Mouse (Mus musculus) liver, embryonic 14.5 days (tissue): ENCODE results near the gene Ahrr.

Experiments used
- CTCF ChIP-seq: IDR thresholded peaks from 2 replicates; pipeline ENCODE4 v1.5.1; 2016; ENCODE audit warnings: antibody characterized with exemption, low read depth, control low read depth
- EP300 ChIP-seq: IDR thresholded peaks from 2 replicates; pipeline ENCODE4 v1.6.1; 2016; ENCODE audit warnings: antibody characterized with exemption, low read depth

DNA sequence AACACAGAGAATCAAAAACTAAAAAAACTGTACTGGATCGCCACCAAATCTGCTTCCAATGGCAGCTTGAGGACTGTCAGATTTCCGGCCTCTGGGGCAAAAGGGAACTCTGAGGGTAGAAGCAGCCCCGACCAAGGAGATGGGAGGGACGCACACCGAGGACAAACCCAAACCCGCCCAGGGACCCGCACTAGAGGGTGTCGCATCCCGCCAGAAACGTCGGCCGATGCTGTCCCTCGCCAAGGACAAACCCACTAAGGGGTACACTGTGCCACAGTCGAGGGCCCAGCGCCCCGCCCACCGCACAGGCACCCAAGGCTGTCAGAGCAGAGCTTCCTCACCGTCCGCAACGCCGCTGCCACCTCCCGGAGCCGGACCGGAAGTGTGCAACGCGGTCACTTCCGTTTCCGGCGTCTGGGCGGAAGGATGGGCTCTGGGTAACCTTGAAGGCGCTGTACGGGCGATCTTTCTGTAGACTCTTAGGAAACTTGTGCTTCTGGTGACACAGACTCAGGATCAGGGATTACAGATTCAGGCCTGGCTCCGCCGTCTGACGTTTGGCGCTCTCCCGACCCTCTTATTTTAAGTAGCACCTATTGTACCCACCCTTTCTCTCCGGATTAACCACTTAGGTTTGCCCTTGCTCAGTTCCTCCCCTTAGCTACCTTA is 83.7 kb downstream of the Ahrr start, which contains the start of gene Exoc3:
- no peak for TF ChIP-seq EP300
- no peak; the same call in 1 of the 2 replicates for TF ChIP-seq CTCF
